Mouse (Mus musculus): ENCODE results near the gene Sgcd. TPM values are rescaled to one million over a fixed set of nuclear protein-coding genes. Genes with fewer than 3 reads are reported as not detected.
A peak's percentile ranks its signal among the peaks of the same experiment; 100 is the strongest.

Gene Sgcd
- polyA plus RNA-seq, 1 experiment from 2014 or later = 2.2 TPM

GRCm38 (mm10) chr11:46864809-46865208 is 1124.0 kb downstream of the Sgcd start:
- ATAC-seq (replicated peaks; ENCODE audit: low FRiP score) = no peak
- Histone ChIP-seq H3K27me3 (no peaks in the 10 kb centered on the region), H3K36me3 (no peaks in the 10 kb centered on the region), H3K9ac (no peak overlapping the region), H3K4me1 (no peaks in the 10 kb centered on the region), H3K4me2 (no peak overlapping the region), H3K27ac (no peak overlapping the region), H3K9me3 (replicated peaks) (no peaks in the 10 kb centered on the region), H3K4me3 (replicated peaks) (no peak overlapping the region)
- WGBS = 79% methylated on average over 1 of the region's 1 CpGs

GRCm38 (mm10) chr11:46848221-46848971 is 1140.4 kb downstream of the Sgcd start:
- Histone ChIP-seq H3K27me3 (no peaks in the 10 kb centered on the region), H3K9ac (no peak overlapping the region), H3K36me3 (no peaks in the 10 kb centered on the region), H3K4me2 (no peak overlapping the region), H3K4me3 (replicated peaks) (no peak overlapping the region), H3K9me3 (replicated peaks) (no peaks in the 10 kb centered on the region), H3K27ac (peak overlapping the region; percentile 71), H3K4me1 (peaks cover 36% of the 10 kb centered on the region)
- ATAC-seq (replicated peaks; ENCODE audit: low FRiP score) = peak; percentile 79
- 15% methylated on average over 8 of the region's 8 CpGs for WGBS

DNA sequence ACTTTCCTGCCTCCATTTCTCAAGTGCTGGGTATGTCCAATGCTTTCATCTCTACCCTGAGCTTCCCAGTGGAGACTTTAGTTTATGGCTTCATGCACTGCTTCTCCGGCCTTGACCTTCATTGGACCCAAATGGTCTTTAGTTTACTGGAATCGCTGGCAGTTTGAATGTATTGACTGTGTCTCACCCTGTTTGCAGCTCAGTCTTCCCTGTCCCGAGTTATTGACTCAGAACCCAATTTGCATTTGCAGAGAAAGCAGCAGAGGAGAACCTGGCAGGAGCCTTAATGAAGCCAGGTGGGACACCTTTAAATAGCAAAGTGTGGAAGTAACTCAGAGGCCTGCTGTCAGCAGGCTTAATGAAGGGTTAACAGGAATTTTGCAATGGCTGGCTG is 1140.9 kb downstream of the Sgcd start:
- Histone ChIP-seq H3K27ac (peak overlapping the region; percentile 71), H3K36me3 (no peaks in the 10 kb centered on the region), H3K9ac (no peak overlapping the region), H3K4me3 (replicated peaks) (no peak overlapping the region), H3K4me2 (no peak overlapping the region), H3K4me1 (peaks cover 37% of the 10 kb centered on the region), H3K9me3 (replicated peaks) (no peaks in the 10 kb centered on the region), H3K27me3 (no peaks in the 10 kb centered on the region)
- no peak; the same call in none of the 2 replicates for ATAC-seq (replicated peaks; ENCODE audit: low FRiP score)
- 25% methylated on average over 3 of the region's 3 CpGs for whole genome bisulfite sequencing

GRCm38 (mm10) chr11:46846661-46847060 is 1142.1 kb downstream of the Sgcd start:
- Histone ChIP-seq H3K9ac (no peak overlapping the region), H3K9me3 (replicated peaks) (no peaks in the 10 kb centered on the region), H3K27me3 (no peaks in the 10 kb centered on the region), H3K4me3 (replicated peaks) (no peak overlapping the region), H3K36me3 (no peaks in the 10 kb centered on the region), H3K4me1 (peaks cover 42% of the 10 kb centered on the region), H3K4me2 (no peak overlapping the region), H3K27ac (peak overlapping the region; percentile 54)
- 24% methylated on average over 1 of the region's 1 CpGs for WGBS
- no peak for ATAC-seq (replicated peaks; ENCODE audit: low FRiP score)

All from kidney, embryonic 15.5 days (tissue).